Mouse (Mus musculus) embryonic fibroblast, embryonic 13.5 days (primary cell): ENCODE measurements around the gene Olfr43. TPM values are rescaled to one million over a fixed set of nuclear protein-coding genes. Genes with fewer than 3 reads are reported as not detected.

Experiments used
- H3K27ac ChIP-seq: 2 replicates; pipeline ENCODE4 v1.5.1; 2012; ENCODE audit warnings: low read length, control low read depth, inconsistent platforms; ENCODE audit not compliant: insufficient read depth
- H3K4me1 ChIP-seq: 2 replicates; pipeline ENCODE4 v1.6.1; 2011; ENCODE audit warnings: low read length; ENCODE audit not compliant: control insufficient read depth, insufficient read depth
- H3K4me3 ChIP-seq: 2 replicates; pipeline ENCODE4 v1.5.1; 2011; ENCODE audit warnings: mild to moderate bottlenecking, control low read depth, low read length; ENCODE audit not compliant: insufficient read depth
- CTCF ChIP-seq: IDR thresholded peaks from 2 replicates; pipeline ENCODE4 v1.5.1; 2011; ENCODE audit warnings: mild to moderate bottlenecking, control low read depth, low read length, moderate library complexity, borderline replicate concordance; ENCODE audit not compliant: insufficient read depth
- POLR2A ChIP-seq: IDR thresholded peaks from 2 replicates; pipeline ENCODE4 v1.6.1; 2011; ENCODE audit warnings: low read depth, mild to moderate bottlenecking, control low read depth, low read length, moderate library complexity
- polyA plus RNA-seq: library from polyadenylated mRNA; stranded (reverse); fragments of >200 nt; gene quantifications from 2 replicates; pipeline ENCODE4 v1.2.4, GENCODE M21; 2011; ENCODE audit warnings: low read depth; ENCODE audit not compliant: missing spikeins, insufficient read length

The Olfr43 gene
- not detected in 2 replicates for polyA plus RNA-seq

GRCm38 (mm10) chr11:74211279-74211678 is at the start of gene Olfr43:
TSS of gene Olfr43 (minus strand) at chr11:74211379.
- H3K4me1 ChIP-seq = no peaks in the 10 kb centered on the region
- H3K4me3 ChIP-seq = no peak within 1 kb of the TSS
- TF ChIP-seq CTCF (no peak), POLR2A (no peak)
- no peak within 1 kb of the TSS for H3K27ac ChIP-seq

- Histone ChIP-seq H3K4me1 (no peaks in the 10 kb centered on the region), H3K27ac (no peak within 1 kb of the TSS), H3K4me3 (no peak within 1 kb of the TSS)
- TF ChIP-seq CTCF = no peak
- TF ChIP-seq POLR2A = no peak
These were observed 48.3 kb upstream of the Olfr43 start, which contains the start of gene Olfr406 for GRCm38 (mm10) chr11:74259508-74259907. TSS of gene Olfr406 (plus strand) at chr11:74259808.

- Histone ChIP-seq H3K4me3 (no peak overlapping the region), H3K4me1 (no peaks in the 10 kb centered on the region), H3K27ac (no peak overlapping the region)
- TF ChIP-seq POLR2A = no peak
- TF ChIP-seq CTCF = no peak
These were observed 30.0 kb upstream of the Olfr43 start for GRCm38 (mm10) chr11:74241201-74241600.

DNA sequence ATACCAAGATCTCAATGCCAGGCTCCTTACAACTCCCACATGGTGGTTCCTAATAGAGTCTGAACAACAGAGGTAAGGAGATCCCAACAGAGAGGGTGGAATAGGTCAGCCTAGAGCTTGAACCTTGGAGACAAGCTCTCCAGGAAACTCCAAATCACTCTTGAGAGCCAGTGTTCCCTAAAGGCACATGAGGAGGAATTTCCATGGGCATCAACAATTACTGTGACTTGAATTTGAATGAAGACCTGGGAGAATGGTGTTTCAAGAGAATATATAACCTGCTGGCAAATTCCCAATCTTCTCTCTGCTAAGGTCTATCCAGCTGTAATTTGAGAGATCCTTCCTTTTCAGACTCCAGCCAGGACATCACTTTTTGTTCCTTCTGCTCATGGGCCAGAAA is 25.2 kb downstream of the Olfr43 start, which contains the start of gene Olfr403:
Gene Olfr403, plus strand, starts transcription at position 301 of the 400 bp plus-strand sequence.
- TF ChIP-seq CTCF (no peak), POLR2A (no peak)
- no peaks in the 10 kb centered on the region for H3K4me1 ChIP-seq
- H3K4me3 ChIP-seq = no peak within 1 kb of the TSS

GRCm38 (mm10) chr11:74183745-74184144 is 27.4 kb downstream of the Olfr43 start:
- TF ChIP-seq POLR2A (no peak), CTCF (no peak)
- Histone ChIP-seq H3K4me1 (no peaks in the 10 kb centered on the region), H3K4me3 (no peak overlapping the region), H3K27ac (no peak overlapping the region)

More for the DNA sequence above, 25.2 kb downstream of the Olfr43 start, which contains the start of gene Olfr403:
- H3K27ac ChIP-seq = no peak within 1 kb of the TSS

GRCm38 (mm10) chr11:74183168-74183567 is 28.0 kb downstream of the Olfr43 start:
- H3K27ac ChIP-seq = no peak overlapping the region
- TF ChIP-seq POLR2A = no peak
- TF ChIP-seq CTCF = no peak
- no peaks in the 10 kb centered on the region for H3K4me1 ChIP-seq
- H3K4me3 ChIP-seq = no peak overlapping the region

GRCm38 (mm10) chr11:74168771-74169170 is 42.4 kb downstream of the Olfr43 start:
- Histone ChIP-seq H3K4me3 (no peak overlapping the region), H3K4me1 (no peaks in the 10 kb centered on the region), H3K27ac (no peak overlapping the region)
- TF ChIP-seq POLR2A (no peak), CTCF (no peak)

Other genes starting within 250 kb of the Olfr43 start
- not detected in 2 replicates for gene Olfr398, start 221.0 kb downstream of the Olfr43 start, polyA plus RNA-seq
- gene Olfr139, start 154.8 kb downstream of the Olfr43 start, polyA plus RNA-seq = not detected in 2 replicates
- gene Olfr399, start 154.8 kb downstream of the Olfr43 start, polyA plus RNA-seq = not detected in 2 replicates
- gene Zfp616, start 141.4 kb downstream of the Olfr43 start, polyA plus RNA-seq = not detected in 2 replicates
- gene Olfr401, start 97.7 kb downstream of the Olfr43 start, polyA plus RNA-seq = not detected in 2 replicates
- not detected in 2 replicates for gene Olfr402, start 57.9 kb downstream of the Olfr43 start, polyA plus RNA-seq
- gene Olfr403, start 25.1 kb downstream of the Olfr43 start, polyA plus RNA-seq = not detected in 2 replicates
- not detected in 2 replicates for gene Olfr406, start 48.4 kb upstream of the Olfr43 start, polyA plus RNA-seq
- not detected in 2 replicates for gene Olfr59, start 72.4 kb upstream of the Olfr43 start, polyA plus RNA-seq
- gene Olfr410, start 126.7 kb upstream of the Olfr43 start, polyA plus RNA-seq = not detected in 2 replicates
- not detected in 2 replicates for gene Olfr411, start 141.3 kb upstream of the Olfr43 start, polyA plus RNA-seq
- gene Olfr412, start 150.7 kb upstream of the Olfr43 start, polyA plus RNA-seq = not detected in 2 replicates